ENCODE assay signal across 9 mouse cellular contexts in the genomic region with DNA sequence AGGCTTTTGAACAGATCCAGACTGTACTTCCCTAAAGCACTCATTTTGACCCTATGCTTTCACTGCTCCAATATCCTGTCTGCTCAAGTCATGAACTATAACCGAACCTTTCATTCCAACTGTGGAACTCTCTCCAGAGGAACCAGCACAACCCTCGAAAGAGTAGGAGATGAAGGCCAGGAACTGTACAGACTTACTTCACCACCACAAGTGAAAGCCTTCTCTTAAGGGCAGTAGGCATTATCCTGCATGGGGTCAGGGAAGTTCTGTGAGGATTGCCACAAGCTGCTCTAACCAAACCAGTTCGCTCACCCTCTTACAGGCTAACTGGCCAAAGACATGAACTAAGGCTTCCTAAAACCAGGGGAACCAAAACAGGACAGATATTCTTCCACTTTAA. TPM values are rescaled to one million over a fixed set of nuclear protein-coding genes. Genes with fewer than 3 reads are reported as not detected.
DNase-seq lines count a peak whose midpoint lies in the region; ATAC-seq and TF ChIP-seq lines count a peak whose summit lies in the region.
"Had no signal": no experiment of that assay in that cellular context is flagged by ENCODE, and none has a peak within 500 bp of the region (broad histone marks: within the 10 kb centered on the region; RNA-seq: fewer than 3 reads in every experiment).

No protein-coding gene starts in this region.

- H3K4me2 ChIP-seq in heart, embryonic 12.5 days, result peak overlapping the region; percentile 97
- H3K4me2 ChIP-seq in hindbrain, embryonic 13.5 days, result peak overlapping the region; percentile 90

- H3K36me3 ChIP-seq in heart, embryonic 12.5 days, result peaks cover 87% of the 10 kb centered on the region
- H3K36me3 ChIP-seq in heart, adult 2 months (ENCODE audit: control insufficient read depth, insufficient read depth, low read length), result peaks cover 73% of the 10 kb centered on the region
- H3K36me3 ChIP-seq in ES-E14 (ENCODE audit: control insufficient read depth, insufficient read depth, low read length, poor library complexity, severe bottlenecking), result peaks cover 87% of the 10 kb centered on the region
- peaks cover 84% of the 10 kb centered on the region for H3K36me3 ChIP-seq in hindbrain, embryonic 13.5 days
- H3K36me3 ChIP-seq in midbrain, embryonic 10.5 days, result peaks cover 90% of the 10 kb centered on the region

- H3K27ac ChIP-seq in heart, embryonic 12.5 days (ENCODE audit: poor library complexity, severe bottlenecking), result no peak overlapping the region
- H3K27ac ChIP-seq in heart, adult 2 months, result no peak overlapping the region
- H3K27ac ChIP-seq in ES-E14 (ENCODE audit: insufficient read depth, low read depth, low read length, poor library complexity, severe bottlenecking), result no peak overlapping the region
- no peak overlapping the region for H3K27ac ChIP-seq in hindbrain, embryonic 13.5 days
- no peak overlapping the region for H3K27ac ChIP-seq in midbrain, embryonic 10.5 days (replicated peaks)

- TF ChIP-seq POLR2A in heart, adult 2 months (IDR thresholded peaks at IDR 0.05; ENCODE audit: insufficient read depth, low read depth, low read length), result no peak

- TF ChIP-seq CTCF in heart, adult 2 months (IDR thresholded peaks at IDR 0.05), result no peak

- intact Hi-C loops in heart, adult 2 months (cut with DNase I), result loop anchor here (10.0 kb wide), 2 partner anchors 424 to 604 kb away; a partner anchor contains a TSS

- no peak overlapping the region for H3K9ac ChIP-seq in heart, embryonic 12.5 days
- no peak overlapping the region for H3K9ac ChIP-seq in heart, adult 2 months (ENCODE audit: low read depth, low read length)
- peak overlapping the region; percentile 55 for H3K9ac ChIP-seq in ES-E14 (ENCODE audit: insufficient read depth, low read depth, low read length, poor library complexity, severe bottlenecking)
- peak overlapping the region; percentile 49 for H3K9ac ChIP-seq in hindbrain, embryonic 13.5 days

- TF ChIP-seq EP300 in heart, adult 2 months (IDR thresholded peaks at IDR 0.05; ENCODE audit: insufficient read depth, low read depth, low read length), result no peak

- H3K4me1 ChIP-seq in heart, embryonic 12.5 days (replicated peaks), result peaks cover 65% of the 10 kb centered on the region
- peaks cover 7% of the 10 kb centered on the region for H3K4me1 ChIP-seq in heart, adult 2 months (ENCODE audit: control insufficient read depth, insufficient read depth, low read length)
- H3K4me1 ChIP-seq in ES-E14 (ENCODE audit: control insufficient read depth in 2 of 2, insufficient read depth in 2 of 2, low read length in 2 of 2, poor library complexity in 1 of 2), result peaks cover 0 to 6% of the 10 kb centered on the region in 2 experiments; a peak in 1 of 4 replicates
- peaks cover 55% of the 10 kb centered on the region for H3K4me1 ChIP-seq in hindbrain, embryonic 13.5 days (replicated peaks)
- H3K4me1 ChIP-seq in midbrain, embryonic 10.5 days, result peaks cover 47% of the 10 kb centered on the region

- no peak overlapping the region for H3K4me3 ChIP-seq in heart, embryonic 12.5 days
- no peak overlapping the region for H3K4me3 ChIP-seq in heart, adult 2 months
- peak overlapping the region; percentile 35 to 96 for H3K4me3 ChIP-seq in ES-E14 (ENCODE audit: insufficient read depth in 1 of 2, low read depth in 1 of 2, low read length in 2 of 2, poor library complexity in 1 of 2, severe bottlenecking in 1 of 2)
- H3K4me3 ChIP-seq in hindbrain, embryonic 13.5 days, result peak overlapping the region; percentile 0; the same call in 1 of the 2 replicates
- H3K4me3 ChIP-seq in midbrain, embryonic 10.5 days, result peak overlapping the region; percentile 95

- 79% methylated on average over 3 of the region's 3 CpGs for WGBS in heart, embryonic 12.5 days
- 41% methylated on average over 3 of the region's 3 CpGs for WGBS in heart, adult 2 months
- 89% methylated on average over 3 of the region's 3 CpGs for WGBS in hindbrain, embryonic 13.5 days
- 92% methylated on average over 3 of the region's 3 CpGs for WGBS in midbrain, embryonic 10.5 days

- H3K27me3 ChIP-seq in heart, embryonic 12.5 days (replicated peaks), result no peaks in the 10 kb centered on the region
- no peaks in the 10 kb centered on the region for H3K27me3 ChIP-seq in heart, adult 2 months (ENCODE audit: control insufficient read depth, insufficient read depth, low read length)
- H3K27me3 ChIP-seq in hindbrain, embryonic 13.5 days, result no peaks in the 10 kb centered on the region
- no peaks in the 10 kb centered on the region for H3K27me3 ChIP-seq in midbrain, embryonic 10.5 days (ENCODE audit: low read depth, poor library complexity, severe bottlenecking)

- no peak for DNase-seq in heart, adult 2 months
- DNase-seq in ES-E14 (ENCODE audit: low read depth, low spot score), result no peak
- no peak for DNase-seq in midbrain, embryonic 10.5 days (ENCODE audit: low spot score)
- DNase-seq in thymus, postnatal 14 days, result no peak
- DNase-seq in thymus, adult 18-20 months, result no peak
- DNase-seq in kidney, postnatal 14 days, result no peak
- DNase-seq: adrenal gland, postnatal 14 days had no signal

- in situ Hi-C loops in ES-E14 (cut with MboI; ENCODE audit: low sequenced_read_pairs in 2 of 2, unreplicated experiment in 2 of 2), result no loop called here

- H3K9me3 ChIP-seq in heart, embryonic 12.5 days (replicated peaks), result no peaks in the 10 kb centered on the region
- H3K9me3 ChIP-seq in ES-E14 (ENCODE audit: control insufficient read depth, insufficient read depth, low read depth, low read length), result no peaks in the 10 kb centered on the region
- no peaks in the 10 kb centered on the region for H3K9me3 ChIP-seq in hindbrain, embryonic 13.5 days
- no peaks in the 10 kb centered on the region for H3K9me3 ChIP-seq in midbrain, embryonic 10.5 days (replicated peaks)

- ATAC-seq in heart, embryonic 12.5 days (ENCODE audit: insufficient number of reproducible peaks, low FRiP score), result no peak
- ATAC-seq in hindbrain, embryonic 13.5 days (ENCODE audit: low FRiP score), result no peak

- peaks cover 5% of the 10 kb centered on the region for H3K79me2 ChIP-seq in heart, adult 2 months (replicated peaks; ENCODE audit: control insufficient read depth, insufficient read depth, low read length)

TF ChIP-seq in ES-E14, 5 proteins besides CTCF, POLR2A, EP300 and RAD21:
- TF ChIP-seq CHD2 (IDR thresholded peaks at IDR 0.05; ENCODE audit: low read depth, low read length), result 0 out of 2 replicates have a peak, but pooled peaks have one; percentile 22
- TF ChIP-seq ZNF384 (IDR thresholded peaks at IDR 0.05; ENCODE audit: low read depth, low read length), result no peak
TF ChIP-seq in ES-E14: peak in this region for 1.

RNA-seq across cellular contexts. Expression of a gene that starts 4.9 kb away (rescaled TPM):
- 403 and 415 TPM in 2 replicates for polyA plus RNA-seq in heart, embryonic 12.5 days (2016; fragmentation: Nextera tagmentation; extraction: Ambion mirVana)
- 100 to 1,000 TPM; 517 to 581 TPM for total RNA-seq in heart, adult 2 months (2021)
- polyA plus RNA-seq in heart, adult 2 months (2012; rRNA removed), result 865 and 1,515 TPM in 2 replicates
- total RNA-seq in ES-E14 (2012; rRNA removed), result 1,964 and 2,152 TPM in 2 replicates
- 513 and 522 TPM in 2 replicates for polyA plus RNA-seq in hindbrain, embryonic 13.5 days (2015; fragmentation: Nextera tagmentation; extraction: Ambion mirVana)
- polyA plus RNA-seq in midbrain, embryonic 10.5 days (2016; fragmentation: Nextera tagmentation; extraction: Ambion mirVana), result 564 and 647 TPM in 2 replicates

RNA-seq across cellular contexts. Expression of a gene that starts 18.3 kb away (rescaled TPM):
- polyA plus RNA-seq in heart, embryonic 12.5 days (2016; fragmentation: Nextera tagmentation; extraction: Ambion mirVana), result 369 and 385 TPM in 2 replicates
- 10 to 100 TPM; 26.1 to 28.9 TPM for total RNA-seq in heart, adult 2 months (2021)
- polyA plus RNA-seq in heart, adult 2 months (2012; rRNA removed), result 21.3 and 54.5 TPM in 2 replicates
- total RNA-seq in ES-E14 (2012; rRNA removed), result 609 and 926 TPM in 2 replicates
- 571 and 593 TPM in 2 replicates for polyA plus RNA-seq in hindbrain, embryonic 13.5 days (2015; fragmentation: Nextera tagmentation; extraction: Ambion mirVana)
- 503 and 508 TPM in 2 replicates for polyA plus RNA-seq in midbrain, embryonic 10.5 days (2016; fragmentation: Nextera tagmentation; extraction: Ambion mirVana)

Comparison
In these comparisons a context has a peak if more than half of its experiments do, and no peak if none do; other contexts are left out.
1. H3K4me3 ChIP-seq: peak in ES-E14 (2 of 2), hindbrain, embryonic 13.5 days (single experiment) and midbrain, embryonic 10.5 days (single experiment); none in heart, embryonic 12.5 days (single experiment) and heart, adult 2 months (single experiment).
2. H3K9ac ChIP-seq: peak in ES-E14 (single experiment) and hindbrain, embryonic 13.5 days (single experiment); none in heart, embryonic 12.5 days (single experiment) and heart, adult 2 months (single experiment).